Mouse (Mus musculus): ENCODE measurements at regions not wholly inside any gene's neighbourhood (a gene's known extent, or its start where the extent isn't known, plus 50 kb on each side); places are given as distances from the start of the nearest gene placed in this dataset.

- no peak for DNase-seq
Measured at GRCm38 (mm10) chr3:115590716-115591115, 124.2 kb downstream of the S1pr1 start.

- DNase-seq, result no peak
Measured at GRCm38 (mm10) chr3:115588585-115588984, 126.3 kb downstream of the S1pr1 start.

GRCm38 (mm10) chr3:115580131-115580932 is 134.5 kb downstream of the S1pr1 start:
- DNase-seq, result no peak

- DNase-seq, result no peak
Measured at GRCm38 (mm10) chr3:115575371-115575770, 139.5 kb downstream of the S1pr1 start.

GRCm38 (mm10) chr3:115562735-115563134 is 152.1 kb downstream of the S1pr1 start:
- no peak for DNase-seq

GRCm38 (mm10) chr3:115554809-115555708 is 159.8 kb downstream of the S1pr1 start:
- no peak for DNase-seq

GRCm38 (mm10) chr3:115553848-115554515 is 160.9 kb downstream of the S1pr1 start:
- DNase-seq, result no peak

- DNase-seq, result no peak
Measured at GRCm38 (mm10) chr3:115541789-115542188, 173.1 kb downstream of the S1pr1 start.

- DNase-seq, result no peak
Measured at GRCm38 (mm10) chr3:115538355-115538754, 176.5 kb downstream of the S1pr1 start.

- DNase-seq, result no peak
Measured at GRCm38 (mm10) chr3:115532141-115532735, 182.6 kb downstream of the S1pr1 start.

GRCm38 (mm10) chr3:115530441-115530840 is 184.4 kb downstream of the S1pr1 start:
- no peak for DNase-seq

GRCm38 (mm10) chr3:115529918-115530317 is 185.0 kb downstream of the S1pr1 start:
- no peak for DNase-seq

- DNase-seq, result no peak
Measured at GRCm38 (mm10) chr3:115523515-115523914, 191.4 kb downstream of the S1pr1 start.

- DNase-seq, result no peak
Measured at GRCm38 (mm10) chr3:115515645-115516044, 199.2 kb downstream of the S1pr1 start.

- no peak for DNase-seq
Measured at GRCm38 (mm10) chr3:115509658-115510057, 205.2 kb downstream of the S1pr1 start.

GRCm38 (mm10) chr3:115497420-115497819 is 217.5 kb downstream of the S1pr1 start:
- DNase-seq, result no peak

GRCm38 (mm10) chr3:115496110-115496509 is 218.8 kb downstream of the S1pr1 start:
- no peak for DNase-seq

GRCm38 (mm10) chr3:115495692-115496091 is 219.2 kb downstream of the S1pr1 start:
- no peak for DNase-seq

GRCm38 (mm10) chr3:115468980-115469379 is 245.9 kb downstream of the S1pr1 start:
- no peak for DNase-seq

- DNase-seq, result no peak
Measured at GRCm38 (mm10) chr3:115467850-115468249, 247.0 kb downstream of the S1pr1 start.

GRCm38 (mm10) chr3:115462623-115463022 is 252.2 kb downstream of the S1pr1 start:
- no peak for DNase-seq
